Mouse (Mus musculus): ENCODE results near the gene Gm5965. TPM values are rescaled to one million over a fixed set of nuclear protein-coding genes. Genes with fewer than 3 reads are reported as not detected.
A peak's percentile ranks its signal among the peaks of the same experiment; 100 is the strongest.
"Not testable (repeated sequence)": the region's sequence is repeated elsewhere in the genome, so short reads cannot be mapped to it uniquely, and the experiment has no call there.

Gene Gm5965
- not detected in 2 replicates for polyA plus RNA-seq (2016; fragmentation: Nextera tagmentation; extraction: Ambion mirVana)

- H3K4me2 ChIP-seq (replicated peaks) = no peak within 1 kb of the TSS
Measured at GRCm38 (mm10) chr16:88777596-88777995, at the start of gene Gm5965. TSS of gene Gm5965 (plus strand) at chr16:88777896.

GRCm38 (mm10) chr16:88728812-88729275 is 48.9 kb upstream of the Gm5965 start, which contains the start of gene Krtap13-1:
TSS of gene Krtap13-1 (plus strand) at chr16:88728862.
- no peak within 1 kb of the TSS for H3K4me2 ChIP-seq (replicated peaks)
- H3K36me3 ChIP-seq = no peaks in the 10 kb centered on the region
- no peaks in the 10 kb centered on the region for H3K27me3 ChIP-seq
- H3K9ac ChIP-seq (replicated peaks) = no peak within 1 kb of the TSS
- no peaks in the 10 kb centered on the region for H3K9me3 ChIP-seq
- no peak for ATAC-seq (ENCODE audit: low FRiP score, low read depth)
- H3K27ac ChIP-seq (replicated peaks) = no peak within 1 kb of the TSS
- no peaks in the 10 kb centered on the region for H3K4me1 ChIP-seq
- H3K4me3 ChIP-seq = no peak within 1 kb of the TSS
- 84% methylated on average over 4 of the region's 4 CpGs for WGBS

More at GRCm38 (mm10) chr16:88777596-88777995, at the start of gene Gm5965:
- H3K9ac ChIP-seq (replicated peaks) = no peak within 1 kb of the TSS
- H3K4me3 ChIP-seq = no peak within 1 kb of the TSS
- no peaks in the 10 kb centered on the region for H3K9me3 ChIP-seq
- no peak within 1 kb of the TSS for H3K27ac ChIP-seq (replicated peaks)
- no peaks in the 10 kb centered on the region for H3K36me3 ChIP-seq
- H3K4me1 ChIP-seq = no peaks in the 10 kb centered on the region
- no peak for ATAC-seq (ENCODE audit: low FRiP score, low read depth)
- WGBS = 95% methylated on average over 6 of the region's 6 CpGs
- H3K27me3 ChIP-seq = no peaks in the 10 kb centered on the region

GRCm38 (mm10) chr16:88735391-88735790 is 42.3 kb upstream of the Gm5965 start:
- no peaks in the 10 kb centered on the region for H3K9me3 ChIP-seq
- no peaks in the 10 kb centered on the region for H3K27me3 ChIP-seq
- H3K4me1 ChIP-seq = no peaks in the 10 kb centered on the region
- no peak overlapping the region for H3K9ac ChIP-seq (replicated peaks)
- no peak overlapping the region for H3K4me3 ChIP-seq
- H3K36me3 ChIP-seq = no peaks in the 10 kb centered on the region
- WGBS = 77% methylated on average over 2 of the region's 2 CpGs
- no peak for ATAC-seq (ENCODE audit: low FRiP score, low read depth)
- no peak overlapping the region for H3K27ac ChIP-seq (replicated peaks)
- H3K4me2 ChIP-seq (replicated peaks) = no peak overlapping the region

GRCm38 (mm10) chr16:88744750-88745340 is 32.9 kb upstream of the Gm5965 start:
- Histone ChIP-seq H3K4me2 (replicated peaks) (no peak overlapping the region), H3K4me1 (no peaks in the 10 kb centered on the region), H3K27ac (replicated peaks) (no peak overlapping the region), H3K36me3 (no peaks in the 10 kb centered on the region), H3K9ac (replicated peaks) (no peak overlapping the region), H3K4me3 (no peak overlapping the region), H3K9me3 (no peaks in the 10 kb centered on the region), H3K27me3 (no peaks in the 10 kb centered on the region)
- peak; percentile 71 for ATAC-seq (ENCODE audit: low FRiP score, low read depth)
- 69% methylated on average over 4 of the region's 4 CpGs for WGBS

GRCm38 (mm10) chr16:88747943-88748342 is 29.8 kb upstream of the Gm5965 start:
- H3K4me2 ChIP-seq (replicated peaks) = no peak overlapping the region
- no peak for ATAC-seq (ENCODE audit: low FRiP score, low read depth)
- no peaks in the 10 kb centered on the region for H3K9me3 ChIP-seq
- H3K4me1 ChIP-seq = no peaks in the 10 kb centered on the region
- no peaks in the 10 kb centered on the region for H3K27me3 ChIP-seq
- WGBS = 86% methylated on average over 4 of the region's 4 CpGs
- H3K27ac ChIP-seq (replicated peaks) = no peak overlapping the region
- H3K9ac ChIP-seq (replicated peaks) = no peak overlapping the region
- no peak overlapping the region for H3K4me3 ChIP-seq
- no peaks in the 10 kb centered on the region for H3K36me3 ChIP-seq

GRCm38 (mm10) chr16:88751535-88751934 is 26.2 kb upstream of the Gm5965 start, which contains the start of gene Krtap13:
TSS of gene Krtap13 (minus strand) at chr16:88751635.
- ATAC-seq (ENCODE audit: low FRiP score, low read depth); H3K27ac ChIP-seq (replicated peaks); H3K9ac ChIP-seq (replicated peaks); H3K4me2 ChIP-seq (replicated peaks); H3K36me3 ChIP-seq; H3K27me3 ChIP-seq; H3K9me3 ChIP-seq; H3K4me3 ChIP-seq; H3K4me1 ChIP-seq: not testable (repeated sequence)
- WGBS = 66% methylated on average over 3 of the region's 3 CpGs

- not testable (repeated sequence) for H3K4me2 ChIP-seq (replicated peaks); H3K4me3 ChIP-seq; H3K4me1 ChIP-seq; H3K9me3 ChIP-seq; ATAC-seq (ENCODE audit: low FRiP score, low read depth); H3K9ac ChIP-seq (replicated peaks); H3K27me3 ChIP-seq; H3K27ac ChIP-seq (replicated peaks); H3K36me3 ChIP-seq
- WGBS = 93% methylated on average over 3 of the region's 3 CpGs
Measured at GRCm38 (mm10) chr16:88758547-88758946, 19.1 kb upstream of the Gm5965 start, which contains the start of gene 2310034C09Rik. TSS of gene 2310034C09Rik (plus strand) at chr16:88758847.

GRCm38 (mm10) chr16:88774106-88774505 is 3.6 kb upstream of the Gm5965 start, which contains the start of gene 2310057N15Rik:
TSS of gene 2310057N15Rik (minus strand) at chr16:88774206.
- H3K4me3 ChIP-seq = no peak within 1 kb of the TSS
- H3K27me3 ChIP-seq = no peaks in the 10 kb centered on the region
- no peak within 1 kb of the TSS for H3K9ac ChIP-seq (replicated peaks)
- ATAC-seq (ENCODE audit: low FRiP score, low read depth) = no peak
- H3K36me3 ChIP-seq = no peaks in the 10 kb centered on the region
- no peaks in the 10 kb centered on the region for H3K9me3 ChIP-seq
- H3K4me1 ChIP-seq = no peaks in the 10 kb centered on the region
- H3K27ac ChIP-seq (replicated peaks) = no peak within 1 kb of the TSS
- WGBS = 83% methylated on average over 2 of the region's 2 CpGs
- no peak within 1 kb of the TSS for H3K4me2 ChIP-seq (replicated peaks)

- no peak overlapping the region for H3K4me3 ChIP-seq
- no peaks in the 10 kb centered on the region for H3K36me3 ChIP-seq
- H3K4me2 ChIP-seq (replicated peaks) = no peak overlapping the region
- 89% methylated on average over 2 of the region's 2 CpGs for whole genome bisulfite sequencing
- H3K27me3 ChIP-seq = no peaks in the 10 kb centered on the region
- no peaks in the 10 kb centered on the region for H3K9me3 ChIP-seq
- no peak for ATAC-seq (ENCODE audit: low FRiP score, low read depth)
- H3K27ac ChIP-seq (replicated peaks) = no peak overlapping the region
- no peaks in the 10 kb centered on the region for H3K4me1 ChIP-seq
- H3K9ac ChIP-seq (replicated peaks) = no peak overlapping the region
Measured at GRCm38 (mm10) chr16:88786786-88787185, 9.1 kb downstream of the Gm5965 start.

GRCm38 (mm10) chr16:88811827-88812226 is 34.1 kb downstream of the Gm5965 start, which contains the start of gene Gm20741:
TSS of gene Gm20741 (minus strand) at chr16:88812220.
- Histone ChIP-seq H3K36me3 (no peaks in the 10 kb centered on the region), H3K27ac (replicated peaks) (no peak within 1 kb of the TSS), H3K4me3 (no peak within 1 kb of the TSS), H3K9ac (replicated peaks) (no peak within 1 kb of the TSS), H3K9me3 (no peaks in the 10 kb centered on the region), H3K27me3 (no peaks in the 10 kb centered on the region), H3K4me2 (replicated peaks) (no peak within 1 kb of the TSS), H3K4me1 (no peaks in the 10 kb centered on the region)
- no peak for ATAC-seq (ENCODE audit: low FRiP score, low read depth)
- 83% methylated on average over 2 of the region's 2 CpGs for WGBS

- H3K4me3 ChIP-seq = no peak within 1 kb of the TSS
- no peaks in the 10 kb centered on the region for H3K36me3 ChIP-seq
- no peak within 1 kb of the TSS for H3K4me2 ChIP-seq (replicated peaks)
- ATAC-seq (ENCODE audit: low FRiP score, low read depth) = no peak
- H3K9me3 ChIP-seq = no peaks in the 10 kb centered on the region
- no peak within 1 kb of the TSS for H3K9ac ChIP-seq (replicated peaks)
- no peaks in the 10 kb centered on the region for H3K27me3 ChIP-seq
- H3K4me1 ChIP-seq = no peaks in the 10 kb centered on the region
- 87% methylated on average over 3 of the region's 3 CpGs for WGBS
- H3K27ac ChIP-seq (replicated peaks) = no peak within 1 kb of the TSS
Measured at GRCm38 (mm10) chr16:88820066-88820465, 42.4 kb downstream of the Gm5965 start, which contains the start of gene Krtap15. TSS of gene Krtap15 (plus strand) at chr16:88820215.

GRCm38 (mm10) chr16:88823736-88824135 is 46.0 kb downstream of the Gm5965 start:
- ATAC-seq (ENCODE audit: low FRiP score, low read depth) = no peak
- Histone ChIP-seq H3K9me3 (no peaks in the 10 kb centered on the region), H3K36me3 (no peaks in the 10 kb centered on the region), H3K4me3 (no peak overlapping the region), H3K4me1 (no peaks in the 10 kb centered on the region), H3K9ac (replicated peaks) (no peak overlapping the region), H3K27ac (replicated peaks) (no peak overlapping the region), H3K4me2 (replicated peaks) (no peak overlapping the region), H3K27me3 (no peaks in the 10 kb centered on the region)
- WGBS = 76% methylated on average over 3 of the region's 3 CpGs
